Mouse (Mus musculus) lung, adult 2 months (tissue): ENCODE results near the gene Bcl11b.

Experiments
- CTCF ChIP-seq: fragments of 200-500 bp; IDR thresholded peaks from 2 replicates; pipeline ENCODE4 v1.5.1; 2011; ENCODE audit warnings: mild to moderate bottlenecking, low read length, control low read depth; ENCODE audit not compliant: insufficient read depth
- POLR2A ChIP-seq: fragments of 200-500 bp; IDR thresholded peaks from 2 replicates; pipeline ENCODE4 v1.6.1; 2011; ENCODE audit warnings: low read depth, mild to moderate bottlenecking, control low read depth, low read length, borderline replicate concordance; ENCODE audit errors: extremely low read depth

DNA sequence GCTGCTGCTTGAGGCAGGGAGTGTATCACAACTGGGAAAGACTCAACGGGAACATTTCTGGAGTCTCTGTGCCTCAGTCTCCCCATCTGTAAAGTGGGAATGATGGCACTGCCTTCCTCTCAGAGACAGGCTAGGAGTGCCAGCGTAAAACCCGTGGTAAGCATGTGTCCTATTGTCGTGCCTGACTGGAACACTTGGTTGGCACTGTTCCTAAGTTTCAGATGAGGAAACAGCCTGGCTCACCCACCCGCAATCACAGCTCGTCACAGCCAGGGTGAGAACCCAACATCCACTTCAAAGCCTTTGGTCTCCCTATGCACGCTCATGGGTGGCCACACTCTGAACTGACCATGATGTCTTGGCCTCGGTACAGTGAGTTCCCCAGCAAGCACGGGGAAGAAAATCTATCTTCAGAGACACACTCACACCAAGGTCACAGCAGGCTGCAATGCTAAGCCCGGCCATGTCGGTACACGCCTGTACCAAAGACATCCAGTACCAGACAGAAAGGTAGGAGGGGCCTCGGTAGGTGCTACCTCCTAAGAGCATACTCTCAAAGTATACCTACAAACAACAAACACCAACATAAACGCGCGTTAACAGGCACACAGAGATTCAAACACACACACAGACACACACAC lies 50.2 kb downstream of the Bcl11b start:
- TF ChIP-seq CTCF (no peak), POLR2A (no peak)
